Mouse (Mus musculus) neural tube, embryonic 15.5 days (tissue): ENCODE measurements around the gene Gm11007. TPM values are rescaled to one million over a fixed set of nuclear protein-coding genes. Genes with fewer than 3 reads are reported as not detected.
"Not testable (repeated sequence)": the region's sequence is repeated elsewhere in the genome, so short reads cannot be mapped to it uniquely, and the experiment has no call there.

Experiments
- ATAC-seq: fragments of 200-750 bp; cut with Nextera tagmentation; 2 replicates; pipeline ENCODE4 v1.8.0; 2017; ENCODE audit warnings: mild to moderate bottlenecking, moderate TSS enrichment, moderate library complexity; ENCODE audit not compliant: low FRiP score
- H3K27ac ChIP-seq: fragments of 300-500 bp; sonication (generic); replicated peaks from 2 replicates; pipeline ENCODE4 v1.5.1; 2015; ENCODE audit warnings: mild to moderate bottlenecking, inconsistent platforms
- H3K27me3 ChIP-seq: fragments of 300-500 bp; sonication (generic); replicated peaks from 2 replicates; pipeline ENCODE4 v1.6.1; 2015; ENCODE audit warnings: inconsistent platforms
- H3K36me3 ChIP-seq: fragments of 300-500 bp; sonication (generic); 2 replicates; pipeline ENCODE4 v1.6.1; 2015; ENCODE audit warnings: inconsistent platforms
- H3K4me1 ChIP-seq: fragments of 300-500 bp; sonication (generic); 2 replicates; pipeline ENCODE4 v1.6.1; 2015; ENCODE audit warnings: inconsistent platforms
- H3K4me2 ChIP-seq: fragments of 300-500 bp; sonication (generic); 2 replicates; pipeline ENCODE4 v1.6.1; 2015; ENCODE audit warnings: inconsistent platforms, mild to moderate bottlenecking, moderate library complexity
- H3K4me3 ChIP-seq: fragments of 300-500 bp; sonication (generic); replicated peaks from 2 replicates; pipeline ENCODE4 v1.5.1; 2015; ENCODE audit warnings: mild to moderate bottlenecking, inconsistent platforms
- H3K9ac ChIP-seq: fragments of 300-500 bp; sonication (generic); replicated peaks from 2 replicates; pipeline ENCODE4 v1.6.1; 2015; ENCODE audit warnings: mild to moderate bottlenecking, inconsistent platforms
- H3K9me3 ChIP-seq: fragments of 300-500 bp; sonication (generic); replicated peaks from 2 replicates; pipeline ENCODE4 v1.6.1; 2016; ENCODE audit warnings: inconsistent platforms
- WGBS: fragments of 180-500 bp; shearing (Covaris S2); methylation state at CpG from one replicate; pipeline ENCODE4 v1.1.7; 2015; ENCODE audit warnings: mixed read lengths; 5-methylcytosine and 5-hydroxymethylcytosine counted together
- polyA plus RNA-seq: library from polyadenylated mRNA; unstranded; fragments of >200 nt; fragmentation: Nextera tagmentation; extraction: Ambion mirVana; gene quantifications from 2 replicates; pipeline ENCODE4 v1.2.1, GENCODE M21; 2015

Gene Gm11007
- not detected in 2 replicates for polyA plus RNA-seq

DNA sequence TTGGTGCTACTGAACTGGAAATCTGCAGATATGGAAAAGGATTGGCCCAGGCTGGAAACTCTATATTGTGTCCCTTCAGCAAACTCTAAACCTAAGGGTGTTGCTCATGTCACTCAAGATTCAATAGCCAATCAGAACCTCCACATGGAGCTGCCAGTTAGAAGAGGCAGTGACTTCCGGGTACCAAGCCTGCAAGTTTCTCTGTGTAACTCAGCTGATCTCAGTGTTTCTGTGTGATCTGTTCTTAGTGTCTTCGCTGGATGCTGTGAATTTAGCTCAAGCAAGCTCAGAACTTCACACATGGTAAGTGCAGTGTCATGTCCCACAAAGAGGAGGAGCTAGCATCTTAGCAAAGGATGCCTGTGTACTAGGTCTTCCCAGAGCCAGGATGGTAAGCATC lies at the start of gene Gm11007:
TSS of gene Gm11007 (plus strand) at position 301 of the 400 bp plus-strand sequence.
- WGBS: no CpG with 5 or more reads among the region's 2 CpGs
- H3K27me3 ChIP-seq, H3K9ac ChIP-seq, ATAC-seq, H3K4me3 ChIP-seq, H3K9me3 ChIP-seq, H3K4me2 ChIP-seq, H3K27ac ChIP-seq, H3K36me3 ChIP-seq, H3K4me1 ChIP-seq: not testable (repeated sequence)

Other genes with a start within 250 kb of the Gm11007 start
- gene Gm4724, start 208.2 kb upstream of the Gm11007 start, polyA plus RNA-seq: 14.8 and 24.7 TPM in 2 replicates
- 9.0 TPM in 1 of 2 replicates, not detected in the other for gene Zfp965, start 174.0 kb upstream of the Gm11007 start, polyA plus RNA-seq
- gene Zfp969, start 59.7 kb downstream of the Gm11007 start, polyA plus RNA-seq: 9.8 and 13.8 TPM in 2 replicates
- not detected in 2 replicates for gene Gm2007, start 97.6 kb downstream of the Gm11007 start, polyA plus RNA-seq
- 0.32 and 3.7 TPM in 2 replicates for gene Gm14288, start 157.1 kb downstream of the Gm11007 start, polyA plus RNA-seq
- 30.1 and 33.8 TPM in 2 replicates for gene Gm6710, start 225.2 kb downstream of the Gm11007 start, polyA plus RNA-seq